Mouse (Mus musculus) fat pad, adult 2 months (tissue): ENCODE measurements at regions not wholly inside any gene's neighbourhood (a gene's known extent, or its start where the extent isn't known, plus 50 kb on each side); places are given as distances from the start of the nearest gene placed in this dataset.

ENCODE experiments used
- DNase-seq: peaks from one replicate; pipeline ENCODE4 v3.0.0-alpha.2; 2011; ENCODE audit warnings: low read depth, low spot score; ENCODE audit errors: extremely low read depth

- peak; percentile 30 for DNase-seq
These were observed 130.9 kb downstream of the Bod1 start for GRCm38 (mm10) chr11:31540816-31541215.

- no peak for DNase-seq
These were observed 140.3 kb downstream of the Bod1 start for GRCm38 (mm10) chr11:31531416-31531815.

- no peak for DNase-seq
These were observed 140.8 kb downstream of the Bod1 start for GRCm38 (mm10) chr11:31530851-31531250.

- no peak for DNase-seq
These were observed 142.0 kb downstream of the Bod1 start for GRCm38 (mm10) chr11:31529686-31530085.

- DNase-seq = no peak
These were observed 147.0 kb downstream of the Bod1 start for GRCm38 (mm10) chr11:31524708-31525107.

- DNase-seq = no peak
These were observed 147.5 kb downstream of the Bod1 start for GRCm38 (mm10) chr11:31524065-31524618.

GRCm38 (mm10) chr11:31522127-31522526, 149.6 kb downstream of the Bod1 start:
- no peak for DNase-seq

- DNase-seq = no peak
These were observed 150.8 kb downstream of the Bod1 start for GRCm38 (mm10) chr11:31520909-31521308.

GRCm38 (mm10) chr11:31503239-31503916, 133.5 kb upstream of the Stc2 start:
- DNase-seq = no peak

- no peak for DNase-seq
These were observed 115.6 kb upstream of the Stc2 start for GRCm38 (mm10) chr11:31485429-31485828.

GRCm38 (mm10) chr11:31481057-31481340, 111.1 kb upstream of the Stc2 start:
- DNase-seq = no peak

- no peak for DNase-seq
These were observed 110.6 kb upstream of the Stc2 start for GRCm38 (mm10) chr11:31480225-31481056.

GRCm38 (mm10) chr11:31477763-31478162, 107.9 kb upstream of the Stc2 start:
- DNase-seq = no peak

GRCm38 (mm10) chr11:31477104-31477503, 107.2 kb upstream of the Stc2 start:
- no peak for DNase-seq

GRCm38 (mm10) chr11:31473017-31473416, 103.1 kb upstream of the Stc2 start:
- DNase-seq = no peak

GRCm38 (mm10) chr11:31470681-31471414, 101.0 kb upstream of the Stc2 start:
- no peak for DNase-seq

GRCm38 (mm10) chr11:31464844-31465243, 95.0 kb upstream of the Stc2 start:
- no peak for DNase-seq

- DNase-seq = no peak
These were observed 92.6 kb upstream of the Stc2 start for GRCm38 (mm10) chr11:31462440-31462839.

GRCm38 (mm10) chr11:31461824-31462223, 92.0 kb upstream of the Stc2 start:
- DNase-seq = no peak

GRCm38 (mm10) chr11:31461348-31461747, 91.5 kb upstream of the Stc2 start:
- DNase-seq = no peak

GRCm38 (mm10) chr11:31427374-31427773, 57.5 kb upstream of the Stc2 start:
- no peak for DNase-seq
